Mouse (Mus musculus): ENCODE data around the gene Olfr547.
"Not testable (repeated sequence)": the region's sequence is repeated elsewhere in the genome, so short reads cannot be mapped to it uniquely, and the experiment has no call there.

Olfr547 gene

DNA sequence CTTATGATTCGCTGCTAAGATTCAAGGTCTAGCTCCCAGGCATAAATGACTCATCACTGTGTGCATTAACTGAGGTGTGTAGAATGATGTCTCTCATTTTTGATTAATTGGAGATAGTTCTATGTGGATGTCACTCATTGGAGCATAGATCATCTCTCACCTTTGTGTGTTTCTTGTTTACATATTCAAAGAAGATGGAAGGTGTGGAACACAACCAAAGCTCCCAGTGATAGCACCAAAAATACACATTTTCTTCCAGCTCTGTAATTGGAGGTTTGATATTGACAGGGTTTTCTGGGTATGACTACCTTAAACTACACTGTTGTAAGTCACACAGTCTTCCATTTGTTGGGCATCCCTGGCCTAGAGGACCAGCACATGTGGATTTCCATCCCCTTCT lies at the start of gene Olfr547:
Gene Olfr547 (plus strand): TSS at position 301 of the 400 bp plus-strand sequence.
- in situ Hi-C loops (cut with MboI, MseI) = no loop called here

DNA sequence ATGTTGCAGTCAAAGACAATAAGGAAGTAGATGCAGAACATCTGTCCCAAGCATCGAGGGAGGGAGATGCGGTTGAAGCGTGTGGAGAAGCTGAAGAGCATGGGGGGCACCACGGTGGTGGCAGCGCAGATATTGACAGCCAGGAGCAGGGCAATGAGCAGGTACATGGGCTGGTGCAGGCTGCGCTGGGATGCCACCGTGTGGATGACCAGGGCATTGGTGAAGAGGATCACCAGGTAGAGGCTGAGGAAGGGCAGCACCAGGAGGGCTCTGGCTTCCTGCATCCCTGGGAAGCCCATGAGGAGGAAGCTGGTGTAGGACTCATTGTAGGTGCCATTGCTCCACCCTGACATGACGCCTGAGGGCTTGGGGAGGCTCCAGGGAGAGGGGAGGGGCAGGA lies 49.8 kb upstream of the Olfr547 start:
- in situ Hi-C loops (cut with MboI, MseI) = not testable (repeated sequence)

DNA sequence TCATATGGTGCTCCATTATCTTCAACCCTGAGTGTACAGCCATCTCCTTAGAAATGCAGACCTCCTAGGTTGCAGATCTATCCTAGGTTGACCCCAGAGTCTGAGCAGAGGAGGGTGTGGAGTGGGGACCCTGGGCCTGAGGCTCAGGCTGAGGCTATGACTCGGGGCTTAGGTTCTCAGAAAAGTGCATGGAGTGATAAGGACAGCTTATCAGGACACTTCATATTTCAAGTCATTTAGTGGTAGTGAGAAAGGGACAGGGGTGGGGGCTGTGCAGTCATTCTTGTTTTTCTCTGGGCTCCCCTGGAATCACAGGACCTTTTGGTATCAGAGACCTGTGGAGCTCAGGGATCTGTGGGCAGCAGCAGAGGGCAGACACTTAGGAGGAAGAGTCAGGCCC lies 48.4 kb upstream of the Olfr547 start:
- in situ Hi-C loops (cut with MboI, MseI) = no loop called here

DNA sequence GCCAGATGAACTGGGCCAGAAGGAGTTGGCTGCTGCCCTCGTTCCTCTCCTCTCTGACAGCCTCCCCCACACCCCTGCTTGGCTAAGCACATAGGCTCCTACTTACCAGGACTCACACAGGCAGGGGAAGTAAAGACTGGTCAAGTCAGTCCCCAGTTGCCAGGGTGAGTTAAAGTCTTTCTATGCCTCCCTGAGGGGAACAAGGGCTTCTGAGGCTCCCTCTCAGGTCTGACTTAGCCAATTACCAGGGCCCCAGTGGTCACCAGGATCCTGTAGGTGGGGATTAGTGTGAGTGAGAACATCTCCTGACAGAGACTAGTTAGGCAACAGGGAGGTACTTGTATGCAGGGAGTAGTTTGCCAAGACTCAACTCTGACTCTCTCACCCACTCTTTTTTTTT lies 46.4 kb upstream of the Olfr547 start, which contains the start of gene Olfr544:
Gene Olfr544 (minus strand): TSS at position 153 of the 400 bp plus-strand sequence.
- in situ Hi-C loops (cut with MboI, MseI) = no loop called here

DNA sequence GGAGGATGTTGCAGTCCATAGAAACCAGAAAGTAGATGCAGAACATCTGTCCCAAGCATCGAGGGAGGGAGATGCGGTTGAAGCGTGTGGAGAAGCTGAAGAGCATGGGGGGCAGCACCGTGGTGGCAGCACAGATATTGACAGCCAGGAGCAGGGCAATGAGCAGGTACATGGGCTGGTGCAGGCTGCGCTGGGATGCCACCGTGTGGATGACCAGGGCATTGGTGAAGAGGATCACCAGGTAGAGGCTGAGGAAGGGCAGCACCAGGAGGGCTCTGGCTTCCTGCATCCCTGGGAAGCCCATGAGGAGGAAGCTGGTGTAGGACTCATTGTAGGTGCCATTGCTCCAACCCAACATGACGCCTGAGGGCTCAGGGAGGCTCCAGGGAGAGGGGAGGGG lies 40.1 kb upstream of the Olfr547 start:
- in situ Hi-C loops (cut with MboI, MseI) = not testable (repeated sequence)

DNA sequence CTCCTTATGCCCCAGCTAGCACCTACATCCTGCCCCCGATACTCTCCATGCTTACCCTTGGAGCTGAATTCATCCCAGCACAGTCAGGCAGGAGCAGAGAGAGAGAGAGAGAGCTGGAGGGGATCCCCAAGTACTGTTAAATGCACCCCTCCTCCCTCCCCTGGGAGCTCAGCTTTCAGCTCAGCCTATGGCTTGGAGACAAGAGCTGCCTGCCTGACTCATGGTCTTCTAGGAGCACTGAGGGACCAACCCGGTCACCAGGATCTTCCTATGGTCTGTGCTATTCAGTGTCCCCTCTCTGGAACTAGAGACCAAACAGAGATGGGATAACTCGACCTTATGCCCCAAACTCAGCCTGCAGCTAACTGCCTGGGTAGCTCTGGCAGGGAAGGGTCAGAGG lies 35.1 kb upstream of the Olfr547 start, which contains the start of gene Olfr545:
Gene Olfr545 (minus strand): TSS at position 101 of the 400 bp plus-strand sequence.
- in situ Hi-C loops (cut with MboI, MseI) = no loop called here

DNA sequence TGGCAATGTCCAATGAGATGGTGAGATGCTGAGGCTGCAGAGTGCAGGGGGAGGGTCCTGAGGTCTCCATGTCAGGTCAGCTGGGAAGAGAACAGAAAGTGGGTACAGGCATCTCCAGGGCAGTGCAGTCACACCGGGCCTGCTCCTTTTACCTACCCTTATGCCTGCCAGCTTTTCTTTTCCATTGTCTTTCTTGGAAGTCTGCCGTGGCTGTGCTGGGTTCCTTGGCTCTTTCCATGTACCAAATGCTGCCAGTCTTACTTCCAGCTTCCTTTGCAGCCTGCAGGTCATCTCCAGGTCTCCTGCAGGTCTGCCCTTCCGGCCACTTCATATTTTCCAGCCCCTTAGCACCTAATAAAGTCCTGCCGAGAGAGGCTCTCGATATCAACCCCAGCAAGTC lies 32.6 kb upstream of the Olfr547 start:
- in situ Hi-C loops (cut with MboI, MseI) = loop anchor here (10.0 kb wide), 1 partner anchor 403 kb away; no protein-coding TSS in a partner anchor

DNA sequence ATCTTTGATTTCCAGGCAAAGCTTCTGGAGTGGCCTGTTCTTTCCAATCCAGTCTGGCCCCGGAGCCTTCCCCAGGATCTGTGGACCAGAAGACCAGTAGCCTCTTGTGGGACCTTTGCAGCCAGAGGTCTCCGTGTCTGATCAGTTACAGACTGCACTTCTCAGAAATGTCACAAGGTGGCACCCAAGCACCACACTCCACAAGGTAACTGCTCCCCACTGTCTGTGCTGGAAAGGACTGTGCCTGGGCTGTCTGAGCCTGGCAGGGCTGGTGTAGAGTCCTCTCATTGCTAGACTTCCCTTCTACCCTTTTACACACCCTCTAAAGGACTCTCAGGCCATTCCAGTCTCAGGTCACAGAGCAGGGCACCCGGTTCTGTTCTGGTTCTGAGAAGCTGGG lies 27.7 kb upstream of the Olfr547 start:
- in situ Hi-C loops (cut with MboI, MseI) = loop anchor here (10.0 kb wide), 1 partner anchor 398 kb away; no protein-coding TSS in a partner anchor

DNA sequence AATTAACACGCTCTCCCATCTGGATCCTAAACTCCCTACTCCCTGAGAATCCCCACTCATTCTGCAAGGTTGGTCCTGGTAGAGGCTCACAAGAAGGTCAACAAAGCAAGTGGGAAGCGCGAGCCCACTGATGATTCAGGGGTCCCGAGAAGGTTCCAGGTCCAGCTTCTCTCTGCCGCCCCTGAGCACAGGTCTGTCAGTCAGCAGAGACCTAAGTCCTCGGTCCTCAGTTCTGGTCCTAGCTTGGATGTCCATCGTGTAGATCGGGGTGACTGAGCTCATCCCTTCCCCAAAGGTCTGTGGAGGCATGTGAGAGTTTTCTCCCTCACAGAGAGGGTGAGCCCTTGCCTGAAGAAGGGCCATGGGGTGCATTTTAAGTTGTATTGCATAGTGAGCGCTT lies 26.5 kb upstream of the Olfr547 start:
- in situ Hi-C loops (cut with MboI, MseI) = loop anchor here (10.0 kb wide), 1 partner anchor 397 kb away; no protein-coding TSS in a partner anchor

DNA sequence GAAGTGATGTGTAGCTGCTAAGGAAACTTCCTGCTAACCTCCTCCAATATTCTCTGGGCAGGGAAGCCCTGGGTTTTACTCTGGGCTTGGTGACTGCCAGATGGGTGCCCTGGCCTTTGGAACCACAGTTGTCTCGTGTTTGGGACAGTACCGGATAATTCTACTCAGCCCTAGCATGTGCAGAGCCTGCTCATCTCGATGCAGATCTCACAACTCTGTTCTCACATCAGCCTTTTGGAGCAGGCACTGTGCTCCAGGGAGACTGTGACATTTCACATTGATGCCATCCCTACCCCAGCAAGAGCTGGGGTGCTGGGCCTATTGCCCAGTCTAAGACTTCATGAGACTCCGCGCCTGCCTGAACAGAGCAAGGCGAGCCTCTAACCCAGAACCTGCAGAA lies 25.9 kb upstream of the Olfr547 start:
- in situ Hi-C loops (cut with MboI, MseI) = loop anchor here (10.0 kb wide), 1 partner anchor 396 kb away; no protein-coding TSS in a partner anchor

DNA sequence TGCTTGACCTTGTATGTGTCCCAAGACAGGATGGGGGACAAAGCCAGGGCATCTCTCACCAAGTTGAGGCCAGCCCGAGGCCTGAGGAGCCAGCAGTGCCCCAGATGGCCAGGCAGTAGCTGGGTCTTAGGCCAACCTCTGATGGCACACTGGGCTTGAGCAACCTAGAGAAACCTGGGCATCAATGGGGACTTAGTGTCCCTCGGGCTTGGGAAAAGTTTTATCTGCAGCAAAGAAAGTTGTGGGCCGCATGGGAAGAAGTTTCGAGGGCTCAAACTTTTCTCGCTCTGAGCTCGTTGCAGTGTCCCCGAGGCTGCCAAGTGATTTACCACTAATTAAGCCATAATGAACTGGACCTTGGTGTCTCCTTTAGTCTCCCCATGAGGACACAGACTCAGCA lies 24.8 kb upstream of the Olfr547 start:
- in situ Hi-C loops (cut with MboI, MseI) = loop anchor here (5.0 to 10.0 kb wide), 2 partner anchors 128 to 395 kb away; partner anchors contain the start of gene Olfr554

DNA sequence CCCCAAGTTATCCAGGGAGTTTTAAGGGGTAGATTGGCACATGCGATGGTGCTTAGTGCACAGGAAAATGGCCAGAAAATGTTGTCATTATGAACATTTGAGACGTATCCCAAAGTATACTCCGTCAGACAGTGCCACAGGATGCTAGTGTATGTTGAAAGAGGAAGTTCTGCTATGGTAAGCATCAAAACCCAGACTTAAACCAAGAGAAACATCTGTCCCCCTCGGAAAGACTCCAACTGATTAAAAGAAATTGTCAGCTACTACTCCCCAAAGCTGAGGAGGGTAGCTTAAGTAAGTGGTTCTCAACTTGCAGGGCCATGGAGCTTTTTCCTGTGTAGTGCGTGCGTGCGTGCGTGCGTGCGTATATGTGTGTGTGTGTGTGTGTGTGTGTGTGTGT lies 22.6 kb upstream of the Olfr547 start:
- in situ Hi-C loops (cut with MboI, MseI) = loop anchor here (5.0 kb wide), 1 partner anchor 125 kb away; the partner anchor contains the start of gene Olfr554

DNA sequence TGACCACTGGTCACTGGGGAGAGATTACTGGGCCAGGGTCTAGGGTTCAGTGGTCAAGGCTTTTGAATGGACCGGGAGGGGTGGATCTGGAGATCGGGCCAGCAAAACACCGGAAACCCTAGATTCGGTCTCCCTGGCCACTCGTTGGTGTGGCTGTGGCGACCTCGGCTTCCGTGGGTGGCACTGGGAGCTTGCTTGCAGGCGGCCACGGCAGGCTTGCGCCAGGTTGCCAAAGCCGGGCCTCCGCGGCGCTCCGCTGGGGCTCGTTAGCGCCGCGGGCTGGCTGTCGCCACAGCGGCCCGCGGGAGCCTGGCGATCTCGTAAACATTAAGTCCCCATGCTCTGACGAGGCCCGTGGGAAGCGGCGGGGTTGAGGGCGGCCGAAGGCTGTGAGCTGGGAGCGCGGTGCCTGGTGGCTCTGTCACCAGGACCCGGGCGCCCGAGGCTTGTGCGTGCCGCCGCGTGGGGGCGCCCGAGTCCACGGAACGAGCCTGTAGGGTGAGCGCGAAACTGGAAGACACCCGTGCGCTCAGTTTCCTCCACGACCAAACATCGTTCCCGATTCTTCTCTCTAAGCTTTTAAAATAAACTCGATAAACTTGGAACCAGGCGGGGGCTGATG lies 21.6 kb upstream of the Olfr547 start:
- in situ Hi-C loops (cut with MboI, MseI) = loop anchor here (5.0 kb wide), 1 partner anchor 124 kb away; the partner anchor contains the start of gene Olfr554

DNA sequence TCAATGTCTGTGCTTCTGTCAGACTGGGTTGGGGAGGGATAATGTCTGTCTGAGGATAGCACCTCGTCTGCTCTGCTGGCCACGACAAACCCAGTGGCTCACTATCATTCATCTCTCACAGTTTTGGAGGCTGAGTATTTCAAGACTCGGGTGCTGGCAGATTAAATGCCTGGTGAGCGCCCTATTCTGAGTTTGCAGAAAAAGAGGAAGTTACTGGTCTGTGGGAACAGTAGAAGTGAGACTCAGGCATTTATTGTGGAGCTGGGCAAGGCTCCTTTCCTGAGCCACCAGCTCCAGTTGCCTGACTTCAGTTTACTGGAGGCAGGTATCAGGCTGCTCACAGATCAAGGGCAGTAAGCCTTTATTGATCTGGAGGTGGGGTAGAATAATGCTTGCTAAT lies 20.4 kb upstream of the Olfr547 start:
- in situ Hi-C loops (cut with MboI, MseI) = loop anchor here (5.0 kb wide), 1 partner anchor 123 kb away; the partner anchor contains the start of gene Olfr554

DNA sequence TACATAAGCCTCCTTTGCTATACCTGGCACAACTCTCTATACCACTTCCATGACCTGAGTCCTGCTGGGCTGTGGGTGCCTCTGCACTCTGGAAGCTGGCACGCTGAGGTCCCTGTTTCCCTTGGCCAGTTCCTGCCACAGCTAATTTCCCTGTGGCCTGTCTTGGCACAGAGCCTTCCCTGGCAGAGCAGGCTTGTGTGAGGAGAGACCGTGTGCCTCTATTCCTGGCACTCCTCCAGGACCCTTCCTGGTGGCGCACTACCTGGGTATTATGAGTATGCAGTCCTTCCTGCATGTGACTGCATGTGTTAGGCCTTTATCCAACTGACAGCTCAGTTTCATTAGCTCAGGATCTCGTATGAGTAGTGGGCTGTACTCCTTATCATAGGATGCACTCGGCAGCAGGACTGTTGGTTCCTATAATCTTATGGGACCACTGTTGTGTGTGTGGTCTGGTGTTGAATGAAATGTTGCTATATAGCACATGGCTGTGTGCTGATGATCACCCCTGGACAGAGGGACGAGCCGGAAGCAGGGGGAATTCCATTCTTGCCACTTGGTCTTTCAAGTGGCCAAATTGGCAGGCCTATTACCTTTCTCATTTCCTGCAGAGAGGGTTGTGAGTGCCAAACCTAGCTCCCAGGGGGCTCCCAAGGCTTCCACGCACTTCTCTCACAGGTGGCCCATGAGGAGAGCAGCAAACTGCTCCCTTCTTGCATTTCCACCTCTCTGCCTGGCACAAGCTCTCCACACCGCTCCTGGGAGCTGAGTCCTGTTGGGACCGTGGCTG lies 18.1 kb upstream of the Olfr547 start:
- in situ Hi-C loops (cut with MboI, MseI) = no loop called here

DNA sequence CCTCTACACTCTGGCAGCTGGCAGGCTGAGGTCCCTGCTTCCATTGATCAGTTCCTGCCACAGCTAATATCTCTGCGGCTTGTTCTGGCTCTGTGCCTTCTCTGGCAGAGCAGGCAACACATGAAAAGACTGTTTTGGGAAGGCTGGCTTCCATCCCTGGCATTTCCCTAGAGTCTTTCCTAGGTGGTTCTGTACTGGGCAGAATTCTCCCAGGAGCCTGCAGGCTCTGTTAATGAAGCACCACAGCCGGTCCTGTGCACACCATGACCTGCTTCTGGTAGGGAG lies 17.6 kb upstream of the Olfr547 start:
- in situ Hi-C loops (cut with MboI, MseI) = no loop called here

DNA sequence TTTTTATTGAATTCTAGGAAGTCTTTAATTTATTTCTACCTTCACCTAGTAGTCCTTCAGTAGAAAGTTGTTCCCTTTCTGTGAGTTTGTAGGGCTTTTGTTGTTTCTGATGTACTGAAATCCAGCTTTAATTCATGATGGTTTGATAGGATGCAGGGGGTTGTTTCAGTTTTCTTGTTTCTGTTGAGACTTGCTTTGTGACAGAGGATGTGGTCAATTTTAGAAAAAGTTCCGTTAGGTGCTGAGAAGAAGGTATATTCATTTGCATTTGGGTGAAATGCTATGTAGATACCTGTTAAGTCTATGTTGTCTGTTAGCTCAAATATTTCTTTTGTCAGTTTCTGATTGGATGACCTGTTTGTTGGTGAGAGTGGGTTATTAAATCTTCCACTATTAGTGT lies 5.5 kb upstream of the Olfr547 start:
- in situ Hi-C loops (cut with MboI, MseI) = no loop called here

DNA sequence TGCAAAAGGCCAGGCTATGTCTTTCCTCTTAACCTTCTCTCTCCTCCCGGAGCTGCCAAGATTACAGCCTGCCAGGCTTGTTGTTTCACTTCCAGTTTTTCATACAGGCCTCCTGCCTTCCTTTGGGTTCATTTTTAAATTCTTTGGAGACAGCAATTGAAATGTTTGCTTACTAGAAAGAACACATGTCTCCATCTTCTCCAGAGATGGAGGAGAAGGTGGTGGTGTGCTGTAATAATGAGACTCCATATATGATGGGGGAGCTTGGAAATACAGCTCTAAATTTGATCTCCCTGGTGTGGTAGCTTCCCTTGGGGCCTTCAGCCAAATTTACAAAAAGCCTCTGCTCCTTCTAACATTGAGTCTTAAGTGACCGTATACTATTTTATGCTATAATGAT lies 6.0 kb downstream of the Olfr547 start, which contains the start of gene Olfr548-ps1:
Gene Olfr548-ps1 (plus strand): TSS at position 301 of the 400 bp plus-strand sequence.
- in situ Hi-C loops (cut with MboI, MseI) = no loop called here

DNA sequence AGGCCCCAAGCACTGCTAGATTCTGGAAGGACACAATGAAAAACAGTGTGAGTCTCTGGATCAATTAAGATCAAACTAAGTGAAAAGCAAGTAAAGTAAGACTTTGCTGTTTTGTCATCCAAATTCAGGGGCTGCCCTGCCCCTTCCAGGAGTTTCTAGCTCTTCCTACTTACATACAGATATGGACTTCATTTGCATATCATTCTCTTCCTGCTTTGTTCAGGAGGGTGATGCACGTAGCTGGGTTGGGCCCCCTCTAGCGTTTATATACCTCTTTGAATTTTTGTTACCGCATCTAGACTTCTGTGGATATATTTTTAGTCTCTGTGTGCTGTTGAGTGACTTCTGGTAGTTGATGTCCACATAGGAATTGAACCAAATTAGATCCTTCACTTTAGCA lies 6.7 kb downstream of the Olfr547 start:
- in situ Hi-C loops (cut with MboI, MseI) = no loop called here

DNA sequence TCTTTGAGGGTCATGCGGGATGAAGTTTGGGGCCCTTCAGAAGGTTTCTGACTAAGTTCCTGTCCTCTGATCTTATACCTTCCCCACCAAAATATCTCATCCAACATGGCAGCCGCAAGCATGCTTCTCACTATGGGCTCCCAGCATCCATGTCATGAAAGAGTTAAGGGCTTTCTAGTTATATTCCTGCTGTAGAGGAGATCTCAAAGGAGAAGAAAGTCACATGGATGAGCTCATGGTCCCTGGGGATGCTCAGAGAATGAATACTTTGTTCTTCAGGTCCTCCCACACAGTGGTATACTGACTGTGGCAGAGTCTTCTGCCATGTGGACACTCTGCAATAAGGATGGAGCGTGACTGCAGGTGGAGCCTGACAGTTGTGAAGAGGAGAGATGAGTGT lies 15.0 kb downstream of the Olfr547 start, which contains the start of gene Olfr549:
Gene Olfr549 (plus strand): TSS at position 301 of the 400 bp plus-strand sequence.
- in situ Hi-C loops (cut with MboI, MseI) = no loop called here

DNA sequence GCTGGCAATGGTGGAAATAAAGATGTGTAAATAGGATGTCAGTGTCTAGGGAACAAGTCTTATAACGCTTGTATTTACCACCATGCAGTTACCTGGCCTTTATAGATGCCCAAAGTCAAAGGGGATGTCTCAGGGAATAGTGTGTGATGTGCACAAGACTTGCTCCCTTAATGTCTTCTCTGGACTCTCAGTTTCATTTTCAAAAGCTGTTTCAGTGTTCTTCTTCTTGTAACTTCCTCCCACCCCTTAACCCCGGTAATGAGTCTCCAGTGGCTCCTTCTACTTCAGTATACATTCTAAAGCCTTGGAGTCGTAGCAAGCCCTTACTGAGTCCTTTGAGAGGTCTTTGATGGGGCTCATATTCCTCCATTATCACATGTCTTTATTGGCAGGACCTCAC lies 18.7 kb downstream of the Olfr547 start:
- in situ Hi-C loops (cut with MboI, MseI) = no loop called here
